Mouse (Mus musculus) MEL (cell line): ENCODE results near the gene Poc1b. TPM values are rescaled to one million over a fixed set of nuclear protein-coding genes. Genes with fewer than 3 reads are reported as not detected.
"Not testable (repeated sequence)": the region's sequence is repeated elsewhere in the genome, so short reads cannot be mapped to it uniquely, and the experiment has no call there.

Experiments used
- DNase-seq: peaks from one replicate; pipeline ENCODE4 v3.0.0; 2011; ENCODE audit warnings: low read depth, low spot score
- H3K27ac ChIP-seq: 2 replicates; pipeline ENCODE4 v1.5.1; 2012; ENCODE audit warnings: low read depth, mild to moderate bottlenecking, control low read depth, low read length, moderate library complexity; ENCODE audit not compliant: control insufficient read depth
- H3K27me3 ChIP-seq, 2 experiments: fragments of 150-350 bp in 1 of 2; sonication (generic) in 1 of 2; 2 replicates each; pipeline ENCODE4 v1.6.1; 2012; ENCODE audit warnings: low read length in 2 of 2, mild to moderate bottlenecking in 2 of 2, improper control_type of control experiment in 1 of 2, moderate library complexity in 1 of 2; ENCODE audit not compliant: insufficient read depth in 2 of 2, control insufficient read depth in 1 of 2
- H3K36me3 ChIP-seq, 2 experiments: 2 replicates each; pipeline ENCODE4 v1.6.1; 2012 to 2014; ENCODE audit warnings: low read length in 2 of 2, improper control_type of control experiment in 1 of 2, inconsistent platforms in 1 of 2, mild to moderate bottlenecking in 1 of 2; ENCODE audit not compliant: insufficient read depth in 2 of 2, control insufficient read depth in 1 of 2
- H3K4me1 ChIP-seq, 2 experiments: fragments of 150-350 bp in 1 of 2; sonication (generic) in 1 of 2; 2 replicates each; pipeline ENCODE4 v1.6.1; 2012; ENCODE audit warnings: low read length in 2 of 2, improper control_type of control experiment in 1 of 2, mild to moderate bottlenecking in 1 of 2; ENCODE audit not compliant: insufficient read depth in 2 of 2, control insufficient read depth in 1 of 2
- H3K4me3 ChIP-seq, 2 experiments: fragments of 150-350 bp in 1 of 2; sonication (generic) in 1 of 2; 2 replicates each; pipeline ENCODE4 v1.5.1; 2012; ENCODE audit warnings: low read depth in 2 of 2, low read length in 2 of 2, mild to moderate bottlenecking in 2 of 2, moderate library complexity in 2 of 2, control low read depth in 1 of 2, improper control_type of control experiment in 1 of 2; ENCODE audit not compliant: control insufficient read depth in 1 of 2, insufficient read depth in 1 of 2
- H3K79me2 ChIP-seq: 2 replicates; pipeline ENCODE4 v1.6.1; 2012; ENCODE audit warnings: mild to moderate bottlenecking, low read length, moderate library complexity; ENCODE audit not compliant: control insufficient read depth, poor library complexity, insufficient read depth
- H3K9ac ChIP-seq: 2 replicates; pipeline ENCODE4 v1.6.1; 2012; ENCODE audit warnings: low read depth, mild to moderate bottlenecking, control low read depth, low read length, moderate library complexity; ENCODE audit not compliant: control insufficient read depth, poor library complexity, severe bottlenecking
- H3K9me3 ChIP-seq: fragments of 150-350 bp; sonication (generic); replicated peaks from 2 replicates; pipeline ENCODE4 v1.6.1; 2012; ENCODE audit warnings: mild to moderate bottlenecking, low read length, improper control_type of control experiment, moderate library complexity; ENCODE audit not compliant: insufficient read depth
- CHD2 ChIP-seq: IDR thresholded peaks from 2 replicates; pipeline ENCODE4 v1.6.1; 2011; ENCODE audit warnings: low read length, improper control_type of control experiment
- GABPA ChIP-seq: IDR thresholded peaks from 2 replicates; pipeline ENCODE4 v1.6.1; 2012; ENCODE audit warnings: low read depth, mild to moderate bottlenecking, inconsistent platforms, low read length, improper control_type of control experiment, moderate library complexity
- HCFC1 ChIP-seq: IDR thresholded peaks from 2 replicates; pipeline ENCODE4 v1.6.1; 2012; ENCODE audit warnings: low read depth, mild to moderate bottlenecking, inconsistent platforms, low read length, improper control_type of control experiment, moderate library complexity
- MAFK ChIP-seq: IDR thresholded peaks from 2 replicates; pipeline ENCODE4 v1.6.1; 2011; ENCODE audit warnings: low read depth, mild to moderate bottlenecking, low read length, improper control_type of control experiment, borderline replicate concordance
- MAX ChIP-seq: IDR thresholded peaks from 2 replicates; pipeline ENCODE4 v1.6.1; 2011; ENCODE audit warnings: low read length, improper control_type of control experiment
- MXI1 ChIP-seq: IDR thresholded peaks from 2 replicates; pipeline ENCODE4 v1.6.1; 2011; ENCODE audit warnings: mild to moderate bottlenecking, low read depth, low read length, improper control_type of control experiment
- MYC ChIP-seq: IDR thresholded peaks from 2 replicates; pipeline ENCODE4 v1.6.1; 2011; ENCODE audit warnings: low read depth, mild to moderate bottlenecking, low read length, improper control_type of control experiment, moderate library complexity
- NELFE ChIP-seq: IDR thresholded peaks from 2 replicates; pipeline ENCODE4 v1.6.1; 2011; ENCODE audit warnings: low read depth, low read length, improper control_type of control experiment
- NRF1 ChIP-seq: IDR thresholded peaks from 2 replicates; pipeline ENCODE4 v1.6.1; 2014; ENCODE audit warnings: low read depth, mild to moderate bottlenecking, inconsistent platforms, low read length, improper control_type of control experiment, moderate library complexity; ENCODE audit not compliant: poor library complexity, insufficient read depth, severe bottlenecking
- POLR2AphosphoS2 ChIP-seq: IDR thresholded peaks from 2 replicates; pipeline ENCODE4 v1.6.1; 2011; ENCODE audit warnings: low read length, improper control_type of control experiment
- POLR2AphosphoS5 ChIP-seq: IDR thresholded peaks from 2 replicates; pipeline ENCODE4 v1.6.1; 2012; ENCODE audit warnings: low read depth, borderline replicate concordance, mild to moderate bottlenecking, inconsistent platforms, low read length, moderate library complexity, mixed read lengths
- RAD21 ChIP-seq: IDR thresholded peaks from 2 replicates; pipeline ENCODE4 v1.6.1; 2011; ENCODE audit warnings: mild to moderate bottlenecking, low read depth, low read length, improper control_type of control experiment
- RCOR1 ChIP-seq: IDR thresholded peaks from 2 replicates; pipeline ENCODE4 v1.6.1; 2012; ENCODE audit warnings: low read depth, mild to moderate bottlenecking, inconsistent platforms, low read length, improper control_type of control experiment
- SMC3 ChIP-seq: IDR thresholded peaks from 2 replicates; pipeline ENCODE4 v1.6.1; 2011; ENCODE audit warnings: low read depth, low read length, improper control_type of control experiment
- TBP ChIP-seq: IDR thresholded peaks from 2 replicates; pipeline ENCODE4 v1.8.0; 2011; ENCODE audit warnings: low read depth, low read length, improper control_type of control experiment
- TCF12 ChIP-seq: IDR thresholded peaks from 2 replicates; pipeline ENCODE4 v1.6.1; 2014; ENCODE audit warnings: low read depth, mild to moderate bottlenecking, inconsistent platforms, low read length, improper control_type of control experiment, moderate library complexity
- USF2 ChIP-seq, 2 experiments: IDR thresholded peaks; 2 replicates each; pipeline ENCODE4 v1.6.1; 2011 to 2012; ENCODE audit warnings: improper control_type of control experiment in 2 of 2, low read length in 2 of 2, borderline replicate concordance in 1 of 2, inconsistent platforms in 1 of 2, low read depth in 1 of 2, mild to moderate bottlenecking in 1 of 2; ENCODE audit not compliant: insufficient read depth in 1 of 2
- ZKSCAN1 ChIP-seq: IDR thresholded peaks from 2 replicates; pipeline ENCODE4 v1.6.1; 2012; ENCODE audit warnings: low read depth, mild to moderate bottlenecking, inconsistent platforms, low read length, improper control_type of control experiment, moderate library complexity
- ZNF384 ChIP-seq: IDR thresholded peaks from 2 replicates; pipeline ENCODE4 v1.6.1; 2012; ENCODE audit warnings: low read depth, mild to moderate bottlenecking, inconsistent platforms, low read length, improper control_type of control experiment
- polyA plus RNA-seq, 2 experiments: library from polyadenylated mRNA; stranded (reverse) in 1 of 2; unstranded in 1 of 2; fragments of >175 nt in 1 of 2; fragments of >200 nt in 1 of 2; gene quantifications; 2 replicates each; pipeline versions ENCODE4 v1.2.1 to v1.2.4; 2012; ENCODE audit warnings: low replicate concordance in 2 of 2, low read depth in 1 of 2; ENCODE audit not compliant: insufficient read length in 2 of 2, insufficient read depth in 1 of 2, missing spikeins in 1 of 2
- total RNA-seq: library from RNA; depleted of rRNA; stranded (reverse); fragments of 300-350 nt; gene quantifications from 2 replicates; pipeline ENCODE4 v1.2.3, GENCODE M21; 2012

The Poc1b gene
- total and polyA plus RNA-seq, 3 experiments = 3.3 to 15.3 TPM; not detected in 1

- TF ChIP-seq USF2 (IDR thresholded peaks at IDR 0.05; ENCODE audit: borderline replicate concordance in 1 of 2, insufficient read depth in 1 of 2, low read depth in 1 of 2, low read length in 2 of 2) = no peak
- no peak for TF ChIP-seq NELFE
- TF ChIP-seq GABPA = no peak
- no peak for TF ChIP-seq TCF12
- TF ChIP-seq MXI1 = no peak
- no peak for TF ChIP-seq POLR2AphosphoS2
- no peak for TF ChIP-seq MAFK
- TF ChIP-seq NRF1 = no peak
- DNase-seq = no peak
- H3K4me1 ChIP-seq = no peaks in the 10 kb centered on the region
- no peak overlapping the region for H3K9ac ChIP-seq
- H3K4me3 ChIP-seq = no peak overlapping the region
- H3K27ac ChIP-seq = no peak overlapping the region
- H3K27me3 ChIP-seq = no peaks in the 10 kb centered on the region; a peak in 1 of 4 replicates
- no peaks in the 10 kb centered on the region for H3K79me2 ChIP-seq
- no peaks in the 10 kb centered on the region for H3K9me3 ChIP-seq
- no peaks in the 10 kb centered on the region for H3K36me3 ChIP-seq
These were observed 104.8 kb downstream of the Poc1b start for GRCm38 (mm10) chr10:99211503-99212265.

- Histone ChIP-seq H3K4me1 (no peaks in the 10 kb centered on the region), H3K9ac (no peak overlapping the region), H3K27ac (no peak overlapping the region), H3K9me3 (no peaks in the 10 kb centered on the region), H3K27me3 (no peaks in the 10 kb centered on the region; a peak in 2 of 4 replicates), H3K4me3 (no peak overlapping the region), H3K36me3 (no peaks in the 10 kb centered on the region), H3K79me2 (no peaks in the 10 kb centered on the region)
- DNase-seq = no peak
- no peak for TF ChIP-seq MYC
- TF ChIP-seq ZKSCAN1 = no peak
- TF ChIP-seq HCFC1 = no peak
- no peak for TF ChIP-seq CHD2
- no peak for TF ChIP-seq SMC3
- TF ChIP-seq MAX = no peak
- no peak for TF ChIP-seq RCOR1
- no peak for TF ChIP-seq RAD21
- TF ChIP-seq TBP = no peak
- TF ChIP-seq ZNF384 = no peak
- no peak for TF ChIP-seq POLR2AphosphoS5
These were observed 107.8 kb downstream of the Poc1b start for GRCm38 (mm10) chr10:99214421-99215299.

DNA sequence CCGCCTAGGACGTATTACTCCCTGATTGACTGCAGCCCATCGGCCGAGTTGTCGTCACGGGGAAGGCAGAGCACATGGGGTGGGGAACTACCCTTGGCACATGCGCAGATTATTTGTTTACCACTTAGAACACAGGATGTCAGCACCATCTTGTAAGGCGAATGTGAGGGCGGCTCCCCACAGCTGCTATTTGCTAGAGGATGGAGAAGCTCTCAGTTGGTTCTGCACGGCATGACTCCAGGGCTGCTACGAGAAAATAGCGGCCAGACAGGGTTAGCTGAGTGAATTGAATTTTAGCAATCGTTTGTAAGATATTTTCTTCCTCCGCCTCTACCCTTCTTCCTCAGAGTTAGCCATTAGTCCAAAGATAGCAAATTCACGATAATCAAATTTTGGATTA is 109.7 kb downstream of the Poc1b start:
- H3K27ac ChIP-seq, H3K27me3 ChIP-seq, H3K79me2 ChIP-seq, H3K4me3 ChIP-seq, H3K9me3 ChIP-seq, H3K9ac ChIP-seq, H3K36me3 ChIP-seq, H3K4me1 ChIP-seq, DNase-seq: not testable (repeated sequence)
